Comparison of ENCODE assay signal across 22 mouse cellular contexts in genomic region chr1:21256391-21256790, GRCm38 (mm10). TPM values are rescaled to one million over a fixed set of nuclear protein-coding genes. Genes with fewer than 3 reads are reported as not detected.
DNase-seq lines count a peak whose midpoint lies in the region; ATAC-seq and TF ChIP-seq lines count a peak whose summit lies in the region.
"Had no signal": no experiment of that assay in that cellular context is flagged by ENCODE, and none has a peak within 500 bp of the region (broad histone marks: within the 10 kb centered on the region; RNA-seq: fewer than 3 reads in every experiment).

No protein-coding gene starts in this region.

- 59% methylated on average over 3 of the region's 3 CpGs for WGBS in heart, embryonic 12.5 days
- 55% methylated on average over 3 of the region's 3 CpGs for WGBS in limb, embryonic 13.5 days
- 65% methylated on average over 3 of the region's 3 CpGs for WGBS in limb, embryonic 10.5 days
- WGBS in lung, postnatal 0 days: 64% methylated on average over 3 of the region's 3 CpGs

- no peak for TF ChIP-seq EP300 in lung, postnatal 0 days (IDR thresholded peaks at IDR 0.05)

- peak; percentile 69 for DNase-seq in heart, adult 11 months
- no peak for DNase-seq in limb, embryonic 10.5 days (ENCODE audit: low spot score)
- peak; percentile 96 for DNase-seq in ZHBTc4 (ENCODE audit: low read depth, low spot score)
- DNase-seq in lung, postnatal 0 days (ENCODE audit: low spot score): no peak
- no peak for DNase-seq in gastrocnemius, postnatal 4 days (ENCODE audit: low spot score in 2 of 2)
- DNase-seq: adrenal gland, adult 2 months; adrenal gland, postnatal 25 days; B cell, adult 2 months; cerebellum, adult 18-20 months; cerebellum, postnatal 10 days; forebrain, postnatal 0 days; gastrocnemius, postnatal 14 days; heart, postnatal 10 days; heart, postnatal 4 days; kidney, adult 18-20 months had no signal

- no peak overlapping the region for H3K27ac ChIP-seq in heart, embryonic 12.5 days (ENCODE audit: poor library complexity, severe bottlenecking)
- no peak overlapping the region for H3K27ac ChIP-seq in limb, embryonic 13.5 days
- H3K27ac ChIP-seq in limb, embryonic 10.5 days: no peak overlapping the region
- H3K27ac ChIP-seq in lung, postnatal 0 days (ENCODE audit: low read length): no peak overlapping the region
- H3K27ac ChIP-seq: embryonic facial prominence, embryonic 10.5 days; forebrain, embryonic 13.5 days; hindbrain, embryonic 13.5 days had no signal

- no peak overlapping the region for H3K4me2 ChIP-seq in heart, embryonic 12.5 days
- no peak overlapping the region for H3K4me2 ChIP-seq in limb, embryonic 13.5 days (replicated peaks)
- H3K4me2 ChIP-seq in lung, postnatal 0 days (replicated peaks; ENCODE audit: low read depth, low read length): no peak overlapping the region
- H3K4me2 ChIP-seq: forebrain, embryonic 13.5 days; hindbrain, embryonic 13.5 days had no signal

- H3K36me3 ChIP-seq in heart, embryonic 12.5 days: no peaks in the 10 kb centered on the region
- H3K36me3 ChIP-seq in limb, embryonic 13.5 days: no peaks in the 10 kb centered on the region
- no peaks in the 10 kb centered on the region for H3K36me3 ChIP-seq in limb, embryonic 10.5 days
- no peaks in the 10 kb centered on the region for H3K36me3 ChIP-seq in lung, postnatal 0 days (ENCODE audit: insufficient read depth, low read length)
- H3K36me3 ChIP-seq: embryonic facial prominence, embryonic 10.5 days; G1E; hindbrain, embryonic 13.5 days had no signal

- H3K9me3 ChIP-seq in heart, embryonic 12.5 days (replicated peaks): no peaks in the 10 kb centered on the region
- H3K9me3 ChIP-seq in limb, embryonic 13.5 days: no peaks in the 10 kb centered on the region
- no peaks in the 10 kb centered on the region for H3K9me3 ChIP-seq in limb, embryonic 10.5 days (replicated peaks)
- no peaks in the 10 kb centered on the region for H3K9me3 ChIP-seq in lung, postnatal 0 days (ENCODE audit: low read length)
- H3K9me3 ChIP-seq: embryonic facial prominence, embryonic 10.5 days; forebrain, embryonic 13.5 days; G1E; hindbrain, embryonic 13.5 days had no signal

- H3K4me1 ChIP-seq in heart, embryonic 12.5 days (replicated peaks): no peaks in the 10 kb centered on the region
- H3K4me1 ChIP-seq in limb, embryonic 13.5 days: peaks cover 5% of the 10 kb centered on the region
- no peaks in the 10 kb centered on the region for H3K4me1 ChIP-seq in limb, embryonic 10.5 days
- no peaks in the 10 kb centered on the region for H3K4me1 ChIP-seq in lung, postnatal 0 days (ENCODE audit: insufficient read depth, low read depth, low read length)
- H3K4me1 ChIP-seq: forebrain, embryonic 13.5 days; hindbrain, embryonic 13.5 days had no signal

- no peaks in the 10 kb centered on the region for H3K27me3 ChIP-seq in heart, embryonic 12.5 days (replicated peaks)
- H3K27me3 ChIP-seq in limb, embryonic 13.5 days: no peaks in the 10 kb centered on the region
- no peaks in the 10 kb centered on the region for H3K27me3 ChIP-seq in limb, embryonic 10.5 days (ENCODE audit: low read depth, poor library complexity, severe bottlenecking)
- H3K27me3 ChIP-seq in lung, postnatal 0 days (replicated peaks; ENCODE audit: insufficient read depth, low read length): no peaks in the 10 kb centered on the region
- H3K27me3 ChIP-seq: forebrain, embryonic 13.5 days; hindbrain, embryonic 13.5 days had no signal

- H3K4me3 ChIP-seq in heart, embryonic 12.5 days: no peak overlapping the region
- H3K4me3 ChIP-seq in limb, embryonic 13.5 days: no peak overlapping the region
- H3K4me3 ChIP-seq in limb, embryonic 10.5 days: no peak overlapping the region
- H3K4me3 ChIP-seq in lung, postnatal 0 days (ENCODE audit: low read depth, low read length): no peak overlapping the region
- H3K4me3 ChIP-seq: embryonic facial prominence, embryonic 10.5 days; forebrain, embryonic 13.5 days; hindbrain, embryonic 13.5 days had no signal

- H3K9ac ChIP-seq in heart, embryonic 12.5 days: no peak overlapping the region
- no peak overlapping the region for H3K9ac ChIP-seq in limb, embryonic 13.5 days
- H3K9ac ChIP-seq in lung, postnatal 0 days (replicated peaks; ENCODE audit: low read depth): no peak overlapping the region
- H3K9ac ChIP-seq: forebrain, embryonic 13.5 days; forebrain, postnatal 0 days; hindbrain, embryonic 13.5 days had no signal

- TF ChIP-seq CTCF in lung, postnatal 0 days (IDR thresholded peaks at IDR 0.05): no peak

- ATAC-seq in heart, embryonic 12.5 days (ENCODE audit: insufficient number of reproducible peaks, low FRiP score): no peak
- ATAC-seq in limb, embryonic 13.5 days (ENCODE audit: low FRiP score, low read depth): 0 out of 2 replicates have a peak, but pooled peaks have one; percentile 24
- no peak for ATAC-seq in lung, postnatal 0 days
- ATAC-seq: CD4-positive, CD25-positive, alpha-beta regulatory T cell, adult 4 months; forebrain, embryonic 13.5 days; forebrain, postnatal 0 days had no signal

RNA-seq across cellular contexts. Expression of gene Gsta3, which starts 16.0 kb away (rescaled TPM):
- polyA plus RNA-seq in heart, embryonic 12.5 days (2016; fragmentation: Nextera tagmentation; extraction: Ambion mirVana): 0.36 and 0.64 TPM in 2 replicates
- polyA plus RNA-seq in limb, embryonic 13.5 days (2015; fragmentation: Nextera tagmentation; extraction: Ambion mirVana): 0.36 and 0.39 TPM in 2 replicates
- not detected in 2 replicates for polyA plus RNA-seq in limb, embryonic 10.5 days (2016; fragmentation: Nextera tagmentation; extraction: Ambion mirVana)
- polyA plus RNA-seq in lung, postnatal 0 days (2015; fragmentation: Nextera tagmentation; extraction: Ambion mirVana): 23.5 and 28.9 TPM in 2 replicates
- 1 to 10 TPM in 1 of 2 experiments, not detected in 1; 1.0 TPM for total RNA-seq in gastrocnemius, postnatal 4 days (2021)
- total RNA-seq: forebrain, postnatal 0 days; gastrocnemius, postnatal 14 days had no signal
- polyA plus RNA-seq: G1E had no signal

RNA-seq across cellular contexts. Expression of gene Tmem14a, which starts 38.0 kb away (rescaled TPM):
- polyA plus RNA-seq in heart, embryonic 12.5 days (2016; fragmentation: Nextera tagmentation; extraction: Ambion mirVana): 10.3 and 12.0 TPM in 2 replicates
- polyA plus RNA-seq in limb, embryonic 13.5 days (2015; fragmentation: Nextera tagmentation; extraction: Ambion mirVana): 8.4 and 10.1 TPM in 2 replicates
- 4.7 and 7.8 TPM in 2 replicates for polyA plus RNA-seq in limb, embryonic 10.5 days (2016; fragmentation: Nextera tagmentation; extraction: Ambion mirVana)
- 7.9 and 9.7 TPM in 2 replicates for polyA plus RNA-seq in lung, postnatal 0 days (2015; fragmentation: Nextera tagmentation; extraction: Ambion mirVana)
- total RNA-seq in gastrocnemius, postnatal 4 days (2021): 1 to 10 TPM; 2.1 to 2.6 TPM

Comparison
In these comparisons a context has a peak if more than half of its experiments do, and no peak if none do; other contexts are left out.
1. DNase-seq: peak in heart, adult 11 months (single experiment) and ZHBTc4 (single experiment); none in limb, embryonic 10.5 days (single experiment), lung, postnatal 0 days (single experiment) and gastrocnemius, postnatal 4 days (0 of 2).
2. RNA of gene Gsta3, which starts 16.0 kb away (polyA plus RNA-seq): 23.5 to 28.9 TPM in lung, postnatal 0 days; 0.36 to 0.64 TPM in heart, embryonic 12.5 days, 0.36 to 0.39 TPM in limb, embryonic 13.5 days and not detected in limb, embryonic 10.5 days; every median in the first group is over 10 times any median in the second.